8 mouse cellular contexts compared by ENCODE assay signal in genomic region chr5:74618573-74619059, GRCm38 (mm10).
DNase-seq lines count a peak whose midpoint lies in the region; ATAC-seq and TF ChIP-seq lines count a peak whose summit lies in the region.

No protein-coding gene starts in this region.

- no peak overlapping the region for H3K9ac ChIP-seq in liver, postnatal 0 days (replicated peaks)
- no peak overlapping the region for H3K9ac ChIP-seq in liver, embryonic 12.5 days

- TF ChIP-seq EP300 in liver, postnatal 0 days (IDR thresholded peaks at IDR 0.05; ENCODE audit: low read depth) = no peak

- no peaks in the 10 kb centered on the region for H3K36me3 ChIP-seq in liver, postnatal 0 days (replicated peaks; ENCODE audit: insufficient read depth, low read length)
- no peaks in the 10 kb centered on the region for H3K36me3 ChIP-seq in liver, embryonic 12.5 days

- no peaks in the 10 kb centered on the region for H3K4me1 ChIP-seq in liver, postnatal 0 days (ENCODE audit: insufficient read depth)
- no peaks in the 10 kb centered on the region for H3K4me1 ChIP-seq in liver, embryonic 12.5 days

- H3K27me3 ChIP-seq in liver, postnatal 0 days (ENCODE audit: insufficient read depth, low read length) = no peaks in the 10 kb centered on the region
- no peaks in the 10 kb centered on the region; the same call in 1 of the 2 replicates for H3K27me3 ChIP-seq in liver, embryonic 12.5 days (replicated peaks)

- no peak overlapping the region for H3K4me2 ChIP-seq in liver, postnatal 0 days (ENCODE audit: low read depth, low read length)
- no peak overlapping the region for H3K4me2 ChIP-seq in liver, embryonic 12.5 days

- no peak overlapping the region for H3K4me3 ChIP-seq in liver, postnatal 0 days (ENCODE audit: low read depth, low read length)
- H3K4me3 ChIP-seq in liver, embryonic 12.5 days = no peak overlapping the region

- H3K9me3 ChIP-seq in liver, postnatal 0 days (ENCODE audit: low read length) = no peaks in the 10 kb centered on the region
- H3K9me3 ChIP-seq in liver, embryonic 12.5 days (replicated peaks) = no peaks in the 10 kb centered on the region

- H3K27ac ChIP-seq in liver, postnatal 0 days (ENCODE audit: low read depth) = no peak overlapping the region
- H3K27ac ChIP-seq in liver, embryonic 12.5 days = no peak overlapping the region

- peak; percentile 60 for TF ChIP-seq CTCF in liver, postnatal 0 days (IDR thresholded peaks at IDR 0.05; ENCODE audit: low read depth)

- peak; percentile 54 for DNase-seq in embryo, embryonic 10.5 days (ENCODE audit: low spot score)
- DNase-seq in embryo, embryonic 11 days = no peak
- DNase-seq in liver, postnatal 0 days = peak; percentile 39
- peak; percentile 15 for DNase-seq in c-Kit-positive CD71-positive TER-119-positive erythroid progenitor cells, embryonic 14.5 days (ENCODE audit: low spot score)
- peak; percentile 59 for DNase-seq in lung, postnatal 14 days
- no peak for DNase-seq in neural tube, embryonic 10.5 days (ENCODE audit: extremely low spot score, low spot score)
- DNase-seq in right cerebral cortex, postnatal 14 days = no peak

- no peak for ATAC-seq in liver, postnatal 0 days
- no peak for ATAC-seq in liver, embryonic 12.5 days

- 66% methylated on average over 3 of the region's 3 CpGs for WGBS in liver, postnatal 0 days (ENCODE audit: insufficient replicate concordance)
- WGBS in liver, embryonic 12.5 days (ENCODE audit: insufficient replicate concordance) = 64% methylated on average over 3 of the region's 3 CpGs

Comparison
In these comparisons a context has a peak if more than half of its experiments do, and no peak if none do; other contexts are left out.
1. DNase-seq: peak in embryo, embryonic 10.5 days (single experiment), liver, postnatal 0 days (single experiment), c-Kit-positive CD71-positive TER-119-positive erythroid progenitor cells, embryonic 14.5 days (single experiment) and lung, postnatal 14 days (single experiment); none in embryo, embryonic 11 days (single experiment), neural tube, embryonic 10.5 days (single experiment) and right cerebral cortex, postnatal 14 days (single experiment).